Mouse (Mus musculus): ENCODE data around the gene Kat14. TPM values are rescaled to one million over a fixed set of nuclear protein-coding genes. Genes with fewer than 3 reads are reported as not detected.

Kat14 gene
- 29.6 and 33.3 TPM in 2 replicates for polyA plus RNA-seq (2015; fragmentation: Nextera tagmentation; extraction: Ambion mirVana)

GRCm38 (mm10) chr2:144368400-144369019 is at the start of gene Kat14, which contains the start of gene Pet117:
Gene Kat14, plus strand, starts transcription at chr2:144368983.
Gene Pet117, plus strand, starts transcription at chr2:144368996.
- Histone ChIP-seq H3K27me3 (no peaks in the 10 kb centered on the region), H3K27ac (peak within 1 kb of the TSS; percentile 95), H3K4me3 (peak within 1 kb of the TSS; percentile 87), H3K9me3 (no peaks in the 10 kb centered on the region), H3K36me3 (peaks cover 6% of the 10 kb centered on the region), H3K9ac (peak within 1 kb of the TSS; percentile 86), H3K4me1 (replicated peaks) (peaks cover 15% of the 10 kb centered on the region), H3K4me2 (peak within 1 kb of the TSS; percentile 71)
- 8% methylated on average over 38 of the region's 38 CpGs for WGBS
- ATAC-seq (ENCODE audit: low FRiP score): peak; percentile 97

- Histone ChIP-seq H3K9me3 (no peaks in the 10 kb centered on the region), H3K4me2 (no peak overlapping the region), H3K4me3 (no peak overlapping the region), H3K27ac (no peak overlapping the region), H3K36me3 (no peaks in the 10 kb centered on the region), H3K4me1 (replicated peaks) (no peaks in the 10 kb centered on the region), H3K9ac (no peak overlapping the region), H3K27me3 (peaks cover 24% of the 10 kb centered on the region)
- no peak for ATAC-seq (ENCODE audit: low FRiP score)
- 78% methylated on average over 3 of the region's 3 CpGs for WGBS
These were observed 44.6 kb upstream of the Kat14 start for GRCm38 (mm10) chr2:144324218-144324617.

GRCm38 (mm10) chr2:144329451-144329850 is 39.3 kb upstream of the Kat14 start:
- 8% methylated on average over 10 of the region's 10 CpGs for WGBS
- Histone ChIP-seq H3K4me2 (no peak overlapping the region), H3K4me3 (no peak overlapping the region)

GRCm38 (mm10) chr2:144329937-144330336 is 38.8 kb upstream of the Kat14 start:
- Histone ChIP-seq H3K4me2 (peak overlapping the region; percentile 93; the same call in 1 of the 2 replicates), H3K4me3 (no peak overlapping the region), H3K4me1 (replicated peaks) (peaks cover 37% of the 10 kb centered on the region), H3K9ac (no peak overlapping the region), H3K27me3 (peaks cover 81% of the 10 kb centered on the region), H3K9me3 (no peaks in the 10 kb centered on the region), H3K27ac (no peak overlapping the region), H3K36me3 (no peaks in the 10 kb centered on the region)
- ATAC-seq (ENCODE audit: low FRiP score): no peak
- 3% methylated on average over 10 of the region's 10 CpGs for WGBS

More at GRCm38 (mm10) chr2:144329451-144329850, 39.3 kb upstream of the Kat14 start:
- Histone ChIP-seq H3K9ac (no peak overlapping the region), H3K27ac (no peak overlapping the region), H3K4me1 (replicated peaks) (peaks cover 37% of the 10 kb centered on the region), H3K9me3 (no peaks in the 10 kb centered on the region), H3K36me3 (no peaks in the 10 kb centered on the region), H3K27me3 (peaks cover 76% of the 10 kb centered on the region)
- ATAC-seq (ENCODE audit: low FRiP score): no peak

- H3K27me3 ChIP-seq: peaks cover 86% of the 10 kb centered on the region
- no peaks in the 10 kb centered on the region for H3K9me3 ChIP-seq
- H3K4me2 ChIP-seq: peak overlapping the region; percentile 93
- no peak overlapping the region for H3K27ac ChIP-seq
- H3K36me3 ChIP-seq: no peaks in the 10 kb centered on the region
- peak overlapping the region; percentile 54 for H3K4me3 ChIP-seq
- peaks cover 37% of the 10 kb centered on the region for H3K4me1 ChIP-seq (replicated peaks)
- WGBS: under 1% methylated on average over 41 of the region's 41 CpGs
- ATAC-seq (ENCODE audit: low FRiP score): no peak
- H3K9ac ChIP-seq: peak overlapping the region; percentile 69
These were observed 38.3 kb upstream of the Kat14 start for GRCm38 (mm10) chr2:144330352-144330959.

- H3K27me3 ChIP-seq: peaks cover 90% of the 10 kb centered on the region
- H3K4me3 ChIP-seq: peak overlapping the region; percentile 54
- no peak overlapping the region for H3K27ac ChIP-seq
- H3K9me3 ChIP-seq: no peaks in the 10 kb centered on the region
- under 1% methylated on average over 46 of the region's 50 CpGs for WGBS
- no peaks in the 10 kb centered on the region for H3K36me3 ChIP-seq
- peak overlapping the region; percentile 69 for H3K9ac ChIP-seq
- H3K4me2 ChIP-seq: peak overlapping the region; percentile 93
- ATAC-seq (ENCODE audit: low FRiP score): peak; percentile 57; the same call in 1 of the 2 replicates
- H3K4me1 ChIP-seq (replicated peaks): peaks cover 37% of the 10 kb centered on the region
These were observed 37.8 kb upstream of the Kat14 start for GRCm38 (mm10) chr2:144330960-144331371.

GRCm38 (mm10) chr2:144331401-144332302 is 37.1 kb upstream of the Kat14 start, which contains the start of gene Ovol2:
Gene Ovol2, minus strand, starts transcription at chr2:144332146.
- peak within 1 kb of the TSS; percentile 69 for H3K9ac ChIP-seq
- no peak within 1 kb of the TSS for H3K27ac ChIP-seq
- no peaks in the 10 kb centered on the region for H3K9me3 ChIP-seq
- peak within 1 kb of the TSS; percentile 54 for H3K4me3 ChIP-seq
- no peaks in the 10 kb centered on the region for H3K36me3 ChIP-seq
- H3K27me3 ChIP-seq: peaks cover 96% of the 10 kb centered on the region
- H3K4me2 ChIP-seq: peak within 1 kb of the TSS; percentile 93
- peak; percentile 61 for ATAC-seq (ENCODE audit: low FRiP score)
- H3K4me1 ChIP-seq (replicated peaks): peaks cover 37% of the 10 kb centered on the region
- under 1% methylated on average over 61 of the region's 62 CpGs for WGBS

- H3K4me2 ChIP-seq: peak overlapping the region; percentile 93
- peak overlapping the region; percentile 46; the same call in 1 of the 2 replicates for H3K9ac ChIP-seq
- peak overlapping the region; percentile 54 for H3K4me3 ChIP-seq
- no peak for ATAC-seq (ENCODE audit: low FRiP score)
- H3K27me3 ChIP-seq: peaks cover 93% of the 10 kb centered on the region
- H3K27ac ChIP-seq: no peak overlapping the region
- 4% methylated on average over 9 of the region's 9 CpGs for WGBS
- no peaks in the 10 kb centered on the region for H3K36me3 ChIP-seq
- H3K4me1 ChIP-seq (replicated peaks): peaks cover 37% of the 10 kb centered on the region
- no peaks in the 10 kb centered on the region for H3K9me3 ChIP-seq
These were observed 36.3 kb upstream of the Kat14 start for GRCm38 (mm10) chr2:144332486-144332885.

- no peak overlapping the region for H3K27ac ChIP-seq
- no peak for ATAC-seq (ENCODE audit: low FRiP score)
- peak overlapping the region; percentile 93 for H3K4me2 ChIP-seq
- H3K4me1 ChIP-seq (replicated peaks): peaks cover 37% of the 10 kb centered on the region
- H3K27me3 ChIP-seq: peaks cover 86% of the 10 kb centered on the region
- 8% methylated on average over 28 of the region's 28 CpGs for WGBS
- no peaks in the 10 kb centered on the region for H3K9me3 ChIP-seq
- H3K36me3 ChIP-seq: no peaks in the 10 kb centered on the region
- H3K4me3 ChIP-seq: peak overlapping the region; percentile 54
- H3K9ac ChIP-seq: peak overlapping the region; percentile 46; the same call in 1 of the 2 replicates
These were observed 35.5 kb upstream of the Kat14 start for GRCm38 (mm10) chr2:144333138-144333842.

- Histone ChIP-seq H3K4me2 (no peak overlapping the region), H3K9me3 (no peaks in the 10 kb centered on the region), H3K9ac (no peak overlapping the region), H3K4me3 (no peak overlapping the region), H3K4me1 (replicated peaks) (peaks cover 12% of the 10 kb centered on the region), H3K36me3 (no peaks in the 10 kb centered on the region), H3K27ac (no peak overlapping the region), H3K27me3 (peaks cover 46% of the 10 kb centered on the region)
- WGBS: 76% methylated on average over 3 of the region's 3 CpGs
- ATAC-seq (ENCODE audit: low FRiP score): no peak
These were observed 31.6 kb upstream of the Kat14 start for GRCm38 (mm10) chr2:144337230-144337629.

- H3K4me1 ChIP-seq (replicated peaks): peaks cover 7% of the 10 kb centered on the region
- H3K36me3 ChIP-seq: no peaks in the 10 kb centered on the region
- no peak overlapping the region for H3K4me2 ChIP-seq
- H3K9me3 ChIP-seq: no peaks in the 10 kb centered on the region
- no peak overlapping the region for H3K4me3 ChIP-seq
- no peak for ATAC-seq (ENCODE audit: low FRiP score)
- no peak overlapping the region for H3K27ac ChIP-seq
- peaks cover 41% of the 10 kb centered on the region for H3K27me3 ChIP-seq
- 96% methylated on average over 5 of the region's 8 CpGs for WGBS
- no peak overlapping the region for H3K9ac ChIP-seq
These were observed 31.1 kb upstream of the Kat14 start for GRCm38 (mm10) chr2:144337701-144338100.

All from hindbrain, embryonic 13.5 days (tissue).